Mouse (Mus musculus) T-cell, adult 66 days (primary cell): ENCODE results near the gene Tigd4. TPM values are rescaled to one million over a fixed set of nuclear protein-coding genes. Genes with fewer than 3 reads are reported as not detected.

Source experiments
- total RNA-seq, 2 experiments: library from RNA; stranded (reverse); gene quantifications; 3 replicates in 1 of 2; 4 replicates in 1 of 2; pipeline ENCODE4 v1.2.4; 2023

Tigd4 gene
- total RNA-seq: not detected

DNA sequence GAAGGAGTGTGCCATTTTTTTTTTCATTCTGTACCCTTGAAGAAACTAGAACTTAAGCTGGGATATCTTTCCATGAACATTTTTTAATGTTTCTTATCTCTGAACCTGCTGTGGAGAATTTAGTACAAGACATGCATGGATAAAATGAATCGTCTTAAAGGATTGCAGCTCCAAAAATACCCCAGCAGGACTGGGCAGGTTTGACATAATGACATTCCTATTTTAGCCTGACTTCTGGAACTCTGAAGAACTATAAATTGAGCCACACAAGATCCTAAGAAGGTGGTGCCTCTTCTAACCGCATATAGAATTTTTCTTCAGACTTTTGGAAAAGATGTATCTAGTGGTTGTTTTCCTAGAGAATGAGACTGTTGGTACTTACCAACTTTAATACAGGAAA lies at the start of gene Tigd4:
TSS of gene Tigd4 (plus strand) at position 301 of the 400 bp plus-strand sequence.

DNA sequence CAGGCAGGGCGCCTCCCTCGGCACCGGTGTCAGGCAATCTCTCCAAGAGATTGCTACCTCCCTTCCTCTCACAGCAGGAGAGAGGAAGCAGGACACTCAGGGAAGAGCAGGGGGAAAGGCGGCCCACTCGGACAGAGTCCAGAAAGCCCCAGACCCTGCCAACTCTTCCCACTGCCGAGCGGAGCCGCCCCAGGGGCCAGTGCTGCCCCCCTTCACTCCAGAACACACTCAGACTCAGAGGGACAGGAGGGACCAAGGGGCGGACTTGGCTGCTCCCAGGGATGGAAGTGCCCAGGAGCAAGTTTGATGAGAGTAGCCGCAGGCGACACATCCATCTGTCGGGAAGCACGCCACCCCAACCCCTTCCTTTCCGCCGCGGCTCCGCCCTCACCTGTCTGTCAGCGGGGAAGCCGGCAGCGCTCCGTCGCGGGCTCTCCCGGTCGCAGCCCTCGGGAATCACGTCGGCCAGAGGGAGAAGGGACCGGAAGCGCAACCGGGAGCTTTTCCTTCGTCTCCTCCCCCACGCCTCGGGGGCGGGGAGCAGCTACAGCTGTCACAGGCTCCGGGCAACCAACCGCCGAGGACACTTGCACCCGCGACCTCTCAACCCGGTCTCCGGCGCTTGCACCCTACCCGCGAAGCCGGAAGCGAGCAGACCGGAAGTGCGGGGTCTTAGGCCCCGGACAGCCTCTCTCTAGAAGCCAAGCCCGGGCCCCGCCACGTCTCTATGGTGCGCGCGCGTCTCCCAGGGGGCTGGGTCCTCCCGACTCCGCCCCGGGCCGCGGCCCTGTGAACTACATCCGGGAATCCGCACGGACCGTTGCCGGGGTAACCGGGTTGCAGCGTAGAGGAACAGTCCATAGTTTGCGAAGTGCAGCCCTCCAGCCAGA lies 11.1 kb upstream of the Tigd4 start, which contains the start of gene Arfip1:
TSS of gene Arfip1 (minus strand) at position 603 of the 890 bp plus-strand sequence.

Other genes starting within 250 kb of the Tigd4 start
- 1 to 10 TPM in 1 of 2 experiments, under 1 TPM in 1; 0.93 to 1.9 TPM for gene Fhdc1, start 113.1 kb upstream of the Tigd4 start, total RNA-seq
- 10 to 100 TPM; 33.4 to 39.0 TPM for gene Arfip1, start 10.9 kb upstream of the Tigd4 start, total RNA-seq
- 10 to 100 TPM; 44.2 to 44.3 TPM for gene Tmem154, start 72.6 kb downstream of the Tigd4 start, total RNA-seq
- gene Fbxw7, start 221.7 kb downstream of the Tigd4 start, total RNA-seq: 10 to 100 TPM; 24.9 to 25.3 TPM